Mouse (Mus musculus): Measurements from ENCODE around the gene Tbx2. TPM values are rescaled to one million over a fixed set of nuclear protein-coding genes. Genes with fewer than 3 reads are reported as not detected.

Gene Tbx2
- total RNA-seq (2021), result 10 to 100 TPM; 14.5 to 17.7 TPM
- long read RNA-seq, experiment 1, transcript Tbx2-201 (7 exons, 3,626 nt), result major isoform, 41 of 46 reads
- long read RNA-seq, experiment 1, partial matches to known transcripts, result 2 of 46 reads
- long read RNA-seq, experiment 1, other reads (novel, unspliced or antisense), result 3 of 46 reads
- long read RNA-seq, experiment 2, transcript Tbx2-201 (7 exons, 3,626 nt), result major isoform, 64 of 83 reads
- long read RNA-seq, experiment 2, partial matches to known transcripts, result 13 of 83 reads
- long read RNA-seq, experiment 2, other reads (novel, unspliced or antisense), result 6 of 83 reads

- DNase-seq (ENCODE audit: low spot score in 2 of 2), result peak; percentile 67 to 76
These were observed at the start of gene Tbx2 for GRCm38 (mm10) chr11:85832231-85832924. TSS of gene Tbx2 (plus strand) at chr11:85832551.

- DNase-seq (ENCODE audit: low spot score in 2 of 2), result no peak
These were observed 46.1 kb upstream of the Tbx2 start for GRCm38 (mm10) chr11:85786113-85786718.

GRCm38 (mm10) chr11:85789750-85790149 is 42.6 kb upstream of the Tbx2 start:
- no peak for DNase-seq (ENCODE audit: low spot score in 2 of 2)

GRCm38 (mm10) chr11:85790267-85790666 is 42.1 kb upstream of the Tbx2 start:
- no peak for DNase-seq (ENCODE audit: low spot score in 2 of 2)

GRCm38 (mm10) chr11:85791212-85791611 is 41.1 kb upstream of the Tbx2 start:
- DNase-seq (ENCODE audit: low spot score in 2 of 2), result no peak

- no peak for DNase-seq (ENCODE audit: low spot score in 2 of 2)
These were observed 39.7 kb upstream of the Tbx2 start for GRCm38 (mm10) chr11:85792534-85793215.

GRCm38 (mm10) chr11:85799456-85799855 is 32.9 kb upstream of the Tbx2 start:
- no peak for DNase-seq (ENCODE audit: low spot score in 2 of 2)

GRCm38 (mm10) chr11:85799856-85800255 is 32.5 kb upstream of the Tbx2 start:
- DNase-seq (ENCODE audit: low spot score in 2 of 2), result no peak

- DNase-seq (ENCODE audit: low spot score in 2 of 2), result no peak
These were observed 32.0 kb upstream of the Tbx2 start for GRCm38 (mm10) chr11:85800380-85800779.

GRCm38 (mm10) chr11:85804048-85804447 is 28.3 kb upstream of the Tbx2 start:
- no peak for DNase-seq (ENCODE audit: low spot score in 2 of 2)

GRCm38 (mm10) chr11:85805779-85806178 is 26.6 kb upstream of the Tbx2 start:
- DNase-seq (ENCODE audit: low spot score in 2 of 2), result no peak

GRCm38 (mm10) chr11:85807353-85807752 is 25.0 kb upstream of the Tbx2 start:
- DNase-seq (ENCODE audit: low spot score in 2 of 2), result no peak

- no peak for DNase-seq (ENCODE audit: low spot score in 2 of 2)
These were observed 21.1 kb upstream of the Tbx2 start for GRCm38 (mm10) chr11:85811229-85811628.

- DNase-seq (ENCODE audit: low spot score in 2 of 2), result no peak
These were observed 20.7 kb upstream of the Tbx2 start for GRCm38 (mm10) chr11:85811676-85812075.

GRCm38 (mm10) chr11:85812201-85812966 is 20.0 kb upstream of the Tbx2 start:
- DNase-seq (ENCODE audit: low spot score in 2 of 2), result no peak

- DNase-seq (ENCODE audit: low spot score in 2 of 2), result no peak
These were observed 17.7 kb upstream of the Tbx2 start for GRCm38 (mm10) chr11:85814678-85815077.

- DNase-seq (ENCODE audit: low spot score in 2 of 2), result no peak
These were observed 15.9 kb upstream of the Tbx2 start for GRCm38 (mm10) chr11:85816471-85816870.

GRCm38 (mm10) chr11:85818401-85818800 is 13.9 kb upstream of the Tbx2 start:
- no peak for DNase-seq (ENCODE audit: low spot score in 2 of 2)

- DNase-seq (ENCODE audit: low spot score in 2 of 2), result no peak
These were observed 11.4 kb upstream of the Tbx2 start for GRCm38 (mm10) chr11:85820959-85821358.

GRCm38 (mm10) chr11:85821659-85822058 is 10.7 kb upstream of the Tbx2 start:
- no peak for DNase-seq (ENCODE audit: low spot score in 2 of 2)

GRCm38 (mm10) chr11:85823181-85823580 is 9.2 kb upstream of the Tbx2 start:
- DNase-seq (ENCODE audit: low spot score in 2 of 2), result peak; percentile 86 to 87

All from adrenal gland, adult 18-20 months (tissue).